Mouse (Mus musculus) heart, embryonic 12.5 days (tissue): ENCODE data around the gene Slc48a1. TPM values are rescaled to one million over a fixed set of nuclear protein-coding genes. Genes with fewer than 3 reads are reported as not detected.

ENCODE experiments used
- ATAC-seq: fragments of 200-750 bp; cut with Nextera tagmentation; 2 replicates; pipeline ENCODE4 v1.8.0; 2017; ENCODE audit warnings: moderate TSS enrichment, moderate library complexity; ENCODE audit not compliant: insufficient number of reproducible peaks, low FRiP score
- H3K27ac ChIP-seq: fragments of 300-500 bp; sonication (generic); 2 replicates; pipeline ENCODE4 v1.5.1; 2016; ENCODE audit warnings: mild to moderate bottlenecking, moderate library complexity; ENCODE audit not compliant: poor library complexity, severe bottlenecking
- H3K27me3 ChIP-seq: fragments of 300-500 bp; sonication (generic); replicated peaks from 2 replicates; pipeline ENCODE4 v1.6.1; 2016; ENCODE audit warnings: mild to moderate bottlenecking, moderate library complexity
- H3K36me3 ChIP-seq: fragments of 300-500 bp; sonication (generic); 2 replicates; pipeline ENCODE4 v1.6.1; 2016; ENCODE audit warnings: mild to moderate bottlenecking, moderate library complexity
- H3K4me1 ChIP-seq: fragments of 300-500 bp; sonication (generic); replicated peaks from 2 replicates; pipeline ENCODE4 v1.6.1; 2016; ENCODE audit warnings: mild to moderate bottlenecking
- H3K4me2 ChIP-seq: fragments of 300-500 bp; sonication (generic); 2 replicates; pipeline ENCODE4 v1.6.1; 2016; ENCODE audit warnings: mild to moderate bottlenecking, moderate library complexity
- H3K4me3 ChIP-seq: fragments of 300-500 bp; sonication (generic); 2 replicates; pipeline ENCODE4 v1.5.1; 2016; ENCODE audit warnings: mild to moderate bottlenecking
- H3K9ac ChIP-seq: fragments of 300-500 bp; sonication (generic); 2 replicates; pipeline ENCODE4 v1.6.1; 2016; ENCODE audit warnings: mild to moderate bottlenecking, moderate library complexity
- H3K9me3 ChIP-seq: fragments of 300-500 bp; sonication (generic); replicated peaks from 2 replicates; pipeline ENCODE4 v1.6.1; 2016; ENCODE audit warnings: mild to moderate bottlenecking, moderate library complexity
- WGBS: fragments of 180-500 bp; shearing (Covaris S2); methylation state at CpG from one replicate; pipeline ENCODE4 v1.1.7; 2016; 5-methylcytosine and 5-hydroxymethylcytosine counted together
- polyA plus RNA-seq: library from polyadenylated mRNA; unstranded; fragments of >200 nt; fragmentation: Nextera tagmentation; extraction: Ambion mirVana; gene quantifications from 2 replicates; pipeline ENCODE4 v1.2.1, GENCODE M21; 2016

Gene Slc48a1
- polyA plus RNA-seq, 1 experiment from 2014 or later: 55.0 TPM

GRCm38 (mm10) chr15:97815254-97815653, 36.9 kb downstream of the Slc48a1 start:
- Histone ChIP-seq H3K4me1 (peaks cover 45% of the 10 kb centered on the region), H3K9ac (peak overlapping the region; percentile 15; the same call in 1 of the 2 replicates), H3K4me3 (no peak overlapping the region), H3K27me3 (no peaks in the 10 kb centered on the region), H3K4me2 (no peak overlapping the region), H3K27ac (no peak overlapping the region), H3K36me3 (peaks cover 22% of the 10 kb centered on the region), H3K9me3 (no peaks in the 10 kb centered on the region; the same call in 1 of the 2 replicates)
- 80% methylated on average over 4 of the region's 4 CpGs for WGBS
- ATAC-seq: no peak

- Histone ChIP-seq H3K4me1 (peaks cover 57% of the 10 kb centered on the region), H3K27me3 (no peaks in the 10 kb centered on the region), H3K36me3 (peaks cover 13% of the 10 kb centered on the region), H3K4me2 (no peak overlapping the region), H3K9ac (no peak overlapping the region), H3K9me3 (no peaks in the 10 kb centered on the region; the same call in 1 of the 2 replicates), H3K27ac (no peak overlapping the region), H3K4me3 (no peak overlapping the region)
- ATAC-seq: no peak
- WGBS: 84% methylated on average over 17 of the region's 17 CpGs
These were observed 38.1 kb downstream of the Slc48a1 start for GRCm38 (mm10) chr15:97816199-97816994.

DNA sequence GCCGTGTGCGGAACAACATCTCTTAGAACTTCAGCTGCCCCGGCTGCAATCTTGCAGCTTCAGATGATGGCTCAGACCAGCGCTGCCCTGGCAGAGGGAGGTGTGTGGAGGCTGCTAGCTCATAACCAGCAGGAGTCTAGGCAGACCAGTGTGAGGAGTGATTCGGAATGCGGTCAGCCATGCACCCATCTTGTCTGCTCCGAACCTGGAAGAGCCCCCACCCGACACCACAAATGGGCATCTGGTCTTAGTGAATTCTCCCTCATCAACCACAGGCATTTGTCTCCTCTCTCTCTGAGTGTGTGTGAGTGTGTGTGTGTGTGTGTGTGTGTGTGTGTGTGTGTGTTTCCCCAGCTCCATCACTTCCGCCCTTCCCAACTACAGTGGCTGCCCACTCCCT, 41.6 kb downstream of the Slc48a1 start:
- Histone ChIP-seq H3K9ac (no peak overlapping the region), H3K9me3 (no peaks in the 10 kb centered on the region; the same call in 1 of the 2 replicates), H3K4me2 (no peak overlapping the region), H3K27me3 (no peaks in the 10 kb centered on the region), H3K27ac (no peak overlapping the region), H3K36me3 (peaks cover 19% of the 10 kb centered on the region; the same call in 1 of the 2 replicates), H3K4me1 (peaks cover 61% of the 10 kb centered on the region), H3K4me3 (no peak overlapping the region)
- 84% methylated on average over 9 of the region's 9 CpGs for WGBS
- no peak for ATAC-seq

GRCm38 (mm10) chr15:97821321-97821982, 43.1 kb downstream of the Slc48a1 start:
- Histone ChIP-seq H3K4me3 (no peak overlapping the region), H3K9ac (no peak overlapping the region), H3K4me1 (peaks cover 67% of the 10 kb centered on the region), H3K36me3 (peaks cover 16% of the 10 kb centered on the region; the same call in 1 of the 2 replicates), H3K27me3 (no peaks in the 10 kb centered on the region), H3K27ac (peak overlapping the region; percentile 82), H3K9me3 (no peaks in the 10 kb centered on the region; the same call in 1 of the 2 replicates), H3K4me2 (peak overlapping the region; percentile 34)
- peak; percentile 40; the same call in 1 of the 2 replicates for ATAC-seq
- 21% methylated on average over 10 of the region's 10 CpGs for WGBS

DNA sequence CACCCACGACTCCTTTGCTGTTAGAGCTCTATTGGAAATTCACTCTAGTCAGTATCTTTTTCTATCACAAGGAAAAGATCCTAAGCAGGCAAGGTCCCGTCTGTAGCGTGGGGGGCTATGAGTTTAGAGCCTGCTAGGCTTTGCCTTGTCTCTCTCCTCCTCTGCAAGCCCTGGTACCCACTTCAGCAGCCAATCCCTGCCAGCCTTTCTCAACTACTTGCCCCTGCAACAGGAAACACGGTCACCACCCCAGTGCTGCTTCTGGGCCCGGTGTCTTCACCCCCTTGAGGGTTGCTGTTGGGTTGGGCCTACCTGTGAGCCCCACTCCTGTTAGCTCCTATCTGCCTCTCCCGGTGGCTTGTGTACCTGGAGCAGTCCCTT, 43.7 kb downstream of the Slc48a1 start:
- no peak for ATAC-seq
- no peaks in the 10 kb centered on the region for H3K9me3 ChIP-seq
- no peaks in the 10 kb centered on the region for H3K27me3 ChIP-seq
- H3K27ac ChIP-seq: peak overlapping the region; percentile 82
- H3K9ac ChIP-seq: no peak overlapping the region
- whole genome bisulfite sequencing: 58% methylated on average over 6 of the region's 6 CpGs
- H3K4me3 ChIP-seq: no peak overlapping the region
- peak overlapping the region; percentile 34; the same call in 1 of the 2 replicates for H3K4me2 ChIP-seq
- H3K4me1 ChIP-seq: peaks cover 72% of the 10 kb centered on the region
- peaks cover 13% of the 10 kb centered on the region; the same call in 1 of the 2 replicates for H3K36me3 ChIP-seq

DNA sequence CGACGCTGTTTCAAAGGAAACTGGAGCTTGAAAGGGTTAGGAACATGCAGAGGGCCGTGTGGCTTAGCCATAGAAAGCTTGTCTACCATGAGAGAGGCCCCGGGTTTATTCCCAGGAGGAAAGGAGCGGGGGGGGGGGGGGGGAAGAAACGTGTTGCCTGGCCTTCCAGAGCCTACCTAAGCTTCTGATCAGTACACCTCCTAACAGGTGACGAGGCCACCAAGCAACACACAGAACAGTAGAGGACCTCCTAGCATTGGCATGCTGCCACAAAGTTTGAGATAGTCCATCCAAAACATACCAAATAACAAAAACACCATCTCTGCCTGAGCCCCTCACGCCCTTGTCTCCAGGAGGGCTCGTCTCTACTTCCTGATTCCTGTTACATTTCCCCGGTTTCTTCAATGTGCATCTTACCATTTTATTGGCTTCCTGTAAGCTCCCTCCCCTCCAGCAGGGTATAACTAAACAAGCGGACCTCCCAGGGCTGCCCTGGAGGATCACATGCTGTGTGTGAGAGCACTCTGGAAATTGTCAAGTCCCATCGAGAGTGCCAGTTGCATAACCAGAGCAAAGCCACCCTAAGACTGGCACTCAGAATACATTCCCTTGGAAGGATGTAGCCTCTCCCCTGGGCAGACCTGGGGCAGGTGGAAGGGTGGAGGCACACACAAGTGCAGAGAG, 44.4 kb downstream of the Slc48a1 start:
- H3K27ac ChIP-seq: no peak overlapping the region

GRCm38 (mm10) chr15:97823479-97823878, 45.2 kb downstream of the Slc48a1 start:
- Histone ChIP-seq H3K9ac (0 out of 2 replicates have a peak overlapping the region, but pooled peaks have one; percentile 19), H3K4me3 (no peak overlapping the region), H3K27ac (no peak overlapping the region), H3K4me1 (peaks cover 84% of the 10 kb centered on the region), H3K9me3 (no peaks in the 10 kb centered on the region), H3K27me3 (no peaks in the 10 kb centered on the region), H3K36me3 (peaks cover 13% of the 10 kb centered on the region; the same call in 1 of the 2 replicates), H3K4me2 (no peak overlapping the region)
- WGBS: 78% methylated on average over 12 of the region's 12 CpGs
- no peak for ATAC-seq

More for the DNA sequence above, 44.4 kb downstream of the Slc48a1 start:
- Histone ChIP-seq H3K4me3 (no peak overlapping the region), H3K4me1 (peaks cover 79% of the 10 kb centered on the region), H3K36me3 (peaks cover 13% of the 10 kb centered on the region; the same call in 1 of the 2 replicates), H3K9ac (peak overlapping the region; percentile 25; the same call in 1 of the 2 replicates), H3K27me3 (no peaks in the 10 kb centered on the region), H3K9me3 (no peaks in the 10 kb centered on the region), H3K4me2 (no peak overlapping the region; the same call in 1 of the 2 replicates)
- WGBS: 48% methylated on average over 12 of the region's 12 CpGs
- ATAC-seq: no peak

DNA sequence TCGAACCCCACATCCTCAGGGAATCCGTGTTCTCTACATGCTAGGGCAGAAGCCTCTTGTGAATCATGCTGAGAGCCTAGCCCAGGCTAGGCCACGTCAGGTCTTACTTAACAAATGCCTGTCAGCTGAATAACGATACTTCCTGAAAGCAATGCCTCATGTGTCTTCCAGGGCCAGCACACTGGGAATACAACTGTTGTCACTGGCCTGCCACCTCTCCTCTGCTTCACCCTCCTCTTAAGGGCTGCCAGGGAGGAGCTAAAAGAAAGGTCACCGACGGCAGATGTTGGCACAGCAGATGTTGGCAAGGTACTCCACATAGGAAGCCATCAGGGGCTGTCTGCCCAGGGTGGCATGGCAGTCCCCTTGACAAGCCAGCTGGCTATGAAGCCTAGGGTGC, 45.7 kb downstream of the Slc48a1 start:
- Histone ChIP-seq H3K4me2 (no peak overlapping the region), H3K9ac (peak overlapping the region; percentile 19; the same call in 1 of the 2 replicates), H3K9me3 (no peaks in the 10 kb centered on the region), H3K27me3 (no peaks in the 10 kb centered on the region), H3K4me3 (no peak overlapping the region), H3K4me1 (peaks cover 90% of the 10 kb centered on the region), H3K36me3 (peaks cover 13% of the 10 kb centered on the region; the same call in 1 of the 2 replicates), H3K27ac (peak overlapping the region; percentile 50; the same call in 1 of the 2 replicates)
- ATAC-seq: no peak
- 74% methylated on average over 6 of the region's 6 CpGs for WGBS

GRCm38 (mm10) chr15:97825071-97825940, 47.0 kb downstream of the Slc48a1 start:
- Histone ChIP-seq H3K9ac (peak overlapping the region; percentile 63), H3K4me1 (peaks cover 96% of the 10 kb centered on the region), H3K36me3 (peaks cover 10% of the 10 kb centered on the region; the same call in 1 of the 2 replicates), H3K27ac (peak overlapping the region; percentile 69), H3K27me3 (no peaks in the 10 kb centered on the region), H3K4me3 (peak overlapping the region; percentile 42), H3K4me2 (peak overlapping the region; percentile 71), H3K9me3 (no peaks in the 10 kb centered on the region)
- 4% methylated on average over 29 of the region's 29 CpGs for WGBS
- ATAC-seq: peak; percentile 52
